Mouse (Mus musculus) G1E (cell line): ENCODE measurements around the gene Exoc8. TPM values are rescaled to one million over a fixed set of nuclear protein-coding genes. Genes with fewer than 3 reads are reported as not detected.

Experiments
- ATAC-seq: 2 replicates; pipeline ENCODE4 v1.8.0; 2016; ENCODE audit warnings: mild to moderate bottlenecking; ENCODE audit not compliant: insufficient number of reproducible peaks, poor library complexity, low FRiP score, severe bottlenecking; ENCODE audit errors: extremely low read depth
- DNase-seq: peaks from one replicate; pipeline ENCODE4 v3.0.0; 2012; ENCODE audit warnings: low spot score
- H3K27me3 ChIP-seq: 2 replicates; pipeline ENCODE4 v1.6.1; 2012; ENCODE audit warnings: mild to moderate bottlenecking, low read length, inconsistent platforms; ENCODE audit not compliant: insufficient read depth
- H3K36me3 ChIP-seq: replicated peaks from 2 replicates; pipeline ENCODE3; 2012; ENCODE audit warnings: mild to moderate bottlenecking, inconsistent platforms
- H3K4me1 ChIP-seq: 2 replicates; pipeline ENCODE4 v1.6.1; 2012; ENCODE audit warnings: low read depth, low read length, inconsistent platforms, mixed read lengths; ENCODE audit not compliant: insufficient read depth
- H3K4me3 ChIP-seq: 2 replicates; pipeline ENCODE4 v1.5.1; 2012; ENCODE audit warnings: low read depth, mild to moderate bottlenecking, inconsistent platforms, low read length, moderate library complexity, mixed read lengths
- H3K9me3 ChIP-seq: replicated peaks from 2 replicates; pipeline ENCODE4 v1.6.1; 2012; ENCODE audit warnings: inconsistent platforms
- CTCF ChIP-seq: IDR thresholded peaks from 2 replicates; pipeline ENCODE4 v1.5.1; 2012; ENCODE audit warnings: low read depth, low read length, inconsistent platforms, mixed read lengths
- GATA1 ChIP-seq: IDR thresholded peaks from 2 replicates; pipeline ENCODE4 v1.6.1; 2012; ENCODE audit warnings: borderline replicate concordance, low read length, inconsistent platforms, mixed read lengths
- GATA2 ChIP-seq: IDR thresholded peaks from 2 replicates; pipeline ENCODE4 v1.6.1; 2012; ENCODE audit warnings: low read depth, low read length, inconsistent platforms, borderline replicate concordance
- POLR2AphosphoS5 ChIP-seq: IDR thresholded peaks from 2 replicates; pipeline ENCODE4 v1.6.1; 2012; ENCODE audit warnings: low read depth, low read length, inconsistent platforms; ENCODE audit not compliant: insufficient replicate concordance
- TAL1 ChIP-seq: conservative IDR thresholded peaks from 2 replicates; pipeline ENCODE4 v1.6.1; 2012; ENCODE audit warnings: low read depth, low read length, inconsistent platforms, mixed read lengths
- polyA plus RNA-seq: library from polyadenylated mRNA; stranded (reverse); fragments of >175 nt; gene quantifications from 2 replicates; pipeline ENCODE4 v1.2.3, GENCODE M21; 2012
- total RNA-seq, 2 experiments: library from RNA; stranded (forward) in 1 of 2; stranded (reverse) in 1 of 2; fragments of 200-1000 nt in 1 of 2; fragments of >200 nt in 1 of 2; fragmentation: Nextera tagmentation in 1 of 2; gene quantifications; 2 replicates each; pipeline ENCODE4 v1.2.3; 2014 to 2017

Exoc8 gene
- total and polyA plus RNA-seq, 3 experiments, result 10.4 to 24.8 (median 14.4) TPM

DNA sequence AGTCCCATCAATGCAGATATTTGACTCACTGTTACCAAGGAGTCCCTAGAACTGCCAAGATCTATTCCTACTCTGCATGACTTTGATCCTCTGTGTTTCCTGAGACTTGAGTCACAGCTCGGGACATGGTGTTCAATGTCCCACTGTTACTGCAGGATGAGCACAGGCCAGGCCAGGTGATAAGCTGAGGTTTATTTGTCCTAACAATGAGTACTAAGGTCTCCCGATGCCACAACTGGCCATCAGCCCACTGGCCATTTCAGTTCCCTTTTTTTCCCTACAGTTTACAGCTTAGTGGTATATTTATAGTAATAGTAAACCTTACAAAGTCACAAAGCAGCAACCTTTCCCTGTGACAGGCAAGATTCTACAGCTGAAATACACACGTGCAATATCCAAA is 34.9 kb upstream of the Exoc8 start:
- Histone ChIP-seq H3K4me3 (no peak overlapping the region), H3K9me3 (peaks cover 16% of the 10 kb centered on the region), H3K27me3 (no peaks in the 10 kb centered on the region), H3K36me3 (peaks cover 63% of the 10 kb centered on the region), H3K4me1 (peaks cover 12% of the 10 kb centered on the region)
- TF ChIP-seq TAL1, result no peak
- no peak for TF ChIP-seq POLR2AphosphoS5
- no peak for TF ChIP-seq CTCF
- no peak for TF ChIP-seq GATA2
- TF ChIP-seq GATA1, result no peak
- DNase-seq (no peak), ATAC-seq (no peak)

DNA sequence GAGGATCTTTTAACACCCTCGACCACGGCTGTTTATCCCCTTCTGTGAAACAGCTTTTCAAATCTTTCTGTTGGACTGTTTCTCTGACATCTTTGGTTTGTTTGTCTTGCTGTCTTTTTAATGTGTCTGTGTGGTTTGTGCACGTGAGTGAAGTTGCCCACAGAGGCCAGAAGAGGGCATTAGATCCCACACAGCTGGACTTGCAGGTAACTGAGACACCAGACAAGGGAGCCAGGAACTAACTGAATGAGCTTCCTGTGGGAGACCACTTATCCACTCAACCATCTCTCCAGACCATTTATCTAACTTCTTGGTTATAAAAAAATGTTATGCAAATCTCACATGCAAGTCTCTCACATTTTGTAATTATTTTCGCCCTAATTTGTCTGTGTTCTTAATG is 33.1 kb upstream of the Exoc8 start:
- H3K27me3 ChIP-seq, result no peaks in the 10 kb centered on the region
- H3K9me3 ChIP-seq, result peaks cover 19% of the 10 kb centered on the region
- TF ChIP-seq CTCF (no peak), TAL1 (no peak), POLR2AphosphoS5 (no peak), GATA1 (no peak), GATA2 (no peak)
- DNase-seq (no peak), ATAC-seq (no peak)
- peaks cover 22% of the 10 kb centered on the region for H3K4me1 ChIP-seq
- H3K36me3 ChIP-seq, result peaks cover 66% of the 10 kb centered on the region
- H3K4me3 ChIP-seq, result no peak overlapping the region

DNA sequence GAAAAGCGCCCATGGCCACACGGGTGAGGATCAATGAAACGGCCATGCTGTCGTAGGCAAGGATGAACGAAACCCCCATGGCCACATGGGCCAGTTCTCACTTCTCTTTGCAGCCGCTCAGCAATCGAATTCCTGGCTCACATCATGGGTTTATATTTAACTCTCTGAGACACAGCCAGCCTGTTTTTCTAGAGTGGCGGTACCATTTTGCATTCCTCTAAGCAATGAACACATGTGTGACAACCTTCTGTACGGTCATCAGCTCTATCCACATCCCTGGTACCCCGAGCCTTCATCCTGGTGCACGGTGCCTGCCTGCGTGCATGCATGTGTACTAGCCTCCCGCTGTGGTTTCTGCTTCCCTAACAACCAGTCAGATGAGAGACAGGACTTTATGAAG is 32.6 kb upstream of the Exoc8 start:
- H3K4me1 ChIP-seq, result peaks cover 26% of the 10 kb centered on the region
- no peak for TF ChIP-seq GATA1
- TF ChIP-seq GATA2, result no peak
- TF ChIP-seq TAL1, result no peak
- no peak for TF ChIP-seq POLR2AphosphoS5
- TF ChIP-seq CTCF, result no peak
- peaks cover 25% of the 10 kb centered on the region for H3K9me3 ChIP-seq
- H3K27me3 ChIP-seq, result no peaks in the 10 kb centered on the region
- no peak for DNase-seq
- H3K36me3 ChIP-seq, result peaks cover 70% of the 10 kb centered on the region
- no peak for ATAC-seq
- no peak overlapping the region for H3K4me3 ChIP-seq

DNA sequence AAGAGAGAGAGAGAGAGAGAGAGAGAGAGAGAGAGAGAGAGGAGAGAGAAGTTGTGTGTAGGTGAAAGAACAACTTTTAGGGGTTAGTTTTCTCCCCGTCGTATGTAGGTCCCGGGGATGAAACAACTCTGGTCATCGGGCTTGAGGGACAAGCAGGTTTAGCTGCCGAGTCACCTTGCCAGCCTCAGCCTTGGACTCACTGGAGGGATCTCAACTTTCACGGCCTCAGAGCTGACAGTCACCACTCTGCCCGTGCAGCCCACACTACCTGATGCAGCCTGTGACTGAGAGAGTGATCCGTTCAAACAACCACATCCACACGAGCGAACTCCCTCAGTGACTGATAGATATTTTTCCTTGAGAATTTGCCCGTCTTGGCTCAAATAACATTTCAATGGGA is 31.5 kb upstream of the Exoc8 start:
- no peaks in the 10 kb centered on the region for H3K27me3 ChIP-seq
- ATAC-seq (no peak), DNase-seq (no peak)
- no peak for TF ChIP-seq GATA1
- TF ChIP-seq TAL1, result no peak
- no peak for TF ChIP-seq GATA2
- TF ChIP-seq CTCF, result no peak
- TF ChIP-seq POLR2AphosphoS5, result no peak
- peaks cover 31% of the 10 kb centered on the region for H3K4me1 ChIP-seq
- H3K9me3 ChIP-seq, result peaks cover 30% of the 10 kb centered on the region
- H3K4me3 ChIP-seq, result no peak overlapping the region
- peaks cover 74% of the 10 kb centered on the region for H3K36me3 ChIP-seq

DNA sequence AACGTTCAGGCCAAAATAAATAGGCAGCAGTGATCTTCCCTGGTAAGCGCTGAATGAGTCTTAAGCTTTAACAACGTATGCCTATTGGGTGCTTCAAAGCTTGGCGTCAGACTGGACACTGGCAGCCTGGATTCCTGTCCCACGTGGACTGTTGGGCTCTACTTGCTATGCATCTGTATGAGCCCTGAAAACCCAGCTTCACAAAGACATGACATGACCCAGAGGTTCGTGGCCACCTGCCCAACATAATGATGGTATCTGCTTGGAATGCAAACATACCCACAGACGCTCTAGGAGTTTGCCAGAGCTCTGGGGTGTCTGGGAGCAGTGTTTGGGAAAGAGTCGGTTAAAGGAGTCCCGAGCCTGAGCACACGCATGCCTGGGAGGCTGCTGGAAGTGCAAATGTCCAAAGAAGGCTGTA is 28.9 kb upstream of the Exoc8 start:
- Histone ChIP-seq H3K9me3 (peaks cover 35% of the 10 kb centered on the region), H3K36me3 (peaks cover 80% of the 10 kb centered on the region), H3K4me1 (peaks cover 51% of the 10 kb centered on the region), H3K27me3 (no peaks in the 10 kb centered on the region), H3K4me3 (no peak overlapping the region)
- TF ChIP-seq GATA2 (no peak), TAL1 (no peak), GATA1 (no peak), CTCF (no peak), POLR2AphosphoS5 (no peak)
- no peak for DNase-seq
- ATAC-seq, result no peak

DNA sequence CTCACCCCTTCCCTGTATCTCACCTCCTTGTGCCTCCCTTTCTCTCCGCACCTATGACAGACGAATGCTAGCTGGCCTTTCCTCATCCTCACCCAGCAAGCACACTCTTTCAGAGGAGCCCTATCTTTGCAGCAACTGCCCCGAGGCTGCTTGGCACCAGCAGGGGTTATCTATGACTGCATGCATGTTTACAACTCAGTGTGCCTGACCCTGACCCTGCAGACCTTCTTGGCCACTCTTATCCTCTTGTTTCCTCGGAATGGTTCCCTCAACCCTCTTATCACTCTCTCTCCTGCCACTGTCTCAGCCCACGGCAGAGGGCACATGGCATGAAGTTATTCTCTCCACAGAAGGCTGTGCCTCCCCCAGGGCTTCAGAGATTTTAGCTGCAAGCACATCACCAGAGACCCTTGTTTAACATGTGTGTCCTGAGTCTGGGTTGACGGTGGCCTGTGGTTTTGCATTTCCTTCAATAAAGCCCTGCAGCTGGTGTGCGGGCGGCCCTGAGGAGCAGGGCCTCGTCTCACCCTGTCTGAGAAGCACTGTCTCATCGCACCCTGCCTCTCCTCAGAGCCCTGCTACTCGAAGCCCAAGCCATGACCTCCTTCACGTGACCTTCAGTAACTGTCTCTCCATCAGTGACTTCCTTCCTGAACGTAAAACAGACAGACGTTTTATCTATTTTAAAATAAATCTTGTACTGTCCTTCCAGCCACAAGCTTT is 28.2 kb upstream of the Exoc8 start:
- no peak for TF ChIP-seq GATA1
- TF ChIP-seq TAL1, result no peak
- no peak for TF ChIP-seq CTCF
- no peak for TF ChIP-seq POLR2AphosphoS5
- TF ChIP-seq GATA2, result no peak
- peaks cover 54% of the 10 kb centered on the region for H3K4me1 ChIP-seq
- H3K27me3 ChIP-seq, result no peaks in the 10 kb centered on the region
- H3K36me3 ChIP-seq, result peaks cover 80% of the 10 kb centered on the region
- ATAC-seq (peak; percentile 30; the same call in 1 of the 2 replicates), DNase-seq (no peak)
- peaks cover 35% of the 10 kb centered on the region for H3K9me3 ChIP-seq
- H3K4me3 ChIP-seq, result no peak overlapping the region
